Mouse (Mus musculus) urinary bladder, postnatal 4 days (tissue): ENCODE data around the gene Irf4.

Experiments
- DNase-seq, 2 experiments: peaks; one replicate each; pipeline ENCODE4 v3.0.0; 2021 to 2022; ENCODE audit warnings: low spot score in 2 of 2

Irf4 gene

DNA sequence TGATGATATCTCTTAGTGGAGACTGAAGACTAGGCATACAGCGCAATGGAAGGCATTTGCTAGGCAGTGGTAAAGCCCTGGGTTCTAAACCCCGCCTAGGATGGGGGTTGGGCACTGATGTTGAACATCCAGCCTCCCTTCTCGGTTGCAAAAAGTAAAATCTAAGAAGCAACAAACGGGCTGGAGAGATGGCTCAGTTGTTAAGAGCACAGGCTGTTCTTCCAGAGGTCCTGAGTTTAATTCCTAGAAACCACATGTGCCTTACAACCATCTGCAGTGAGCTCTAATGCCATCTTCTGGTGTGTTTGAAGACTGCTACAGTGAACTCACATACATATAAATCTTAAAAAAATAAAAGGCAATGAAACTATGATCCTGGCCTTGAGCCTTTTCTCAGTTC, 13.2 kb downstream of the Irf4 start:
- peak in 1 of 2 experiments; percentile 22 for DNase-seq

DNA sequence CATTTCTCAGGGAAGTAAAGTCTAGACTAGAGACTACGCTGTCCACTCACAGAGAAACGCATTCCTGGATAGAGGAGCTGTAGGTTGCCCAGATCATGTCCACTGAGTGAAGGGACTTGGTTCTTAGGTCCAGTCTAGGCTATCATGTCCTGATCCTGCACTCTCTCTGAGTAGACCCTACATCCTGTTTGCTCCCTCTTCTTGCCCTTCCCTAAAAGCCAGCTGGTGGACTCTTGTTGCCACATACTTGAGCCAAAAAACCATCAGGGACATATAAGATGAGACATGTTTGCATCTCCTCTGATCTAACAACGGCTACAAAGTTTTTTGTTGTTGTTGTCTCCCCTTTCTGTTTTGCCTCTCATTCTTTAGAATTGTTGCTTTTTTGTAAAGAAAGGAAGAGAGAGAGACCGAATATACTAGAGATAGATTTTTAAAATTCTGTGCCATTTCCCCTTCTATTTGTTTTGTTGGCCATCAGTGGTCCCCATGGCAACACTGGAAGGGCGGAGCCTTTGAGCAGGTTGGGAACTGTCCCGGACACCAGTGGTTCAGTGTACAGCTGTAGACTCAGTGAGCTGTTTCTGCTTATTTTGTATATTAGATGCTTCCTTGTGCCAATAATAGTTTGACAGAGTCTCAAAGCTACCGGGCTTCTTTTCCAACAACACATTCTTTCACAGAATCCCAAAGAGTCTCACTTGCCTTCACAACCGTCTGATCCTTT, 15.2 kb downstream of the Irf4 start:
- peak in 1 of 2 experiments; percentile 59 for DNase-seq

DNA sequence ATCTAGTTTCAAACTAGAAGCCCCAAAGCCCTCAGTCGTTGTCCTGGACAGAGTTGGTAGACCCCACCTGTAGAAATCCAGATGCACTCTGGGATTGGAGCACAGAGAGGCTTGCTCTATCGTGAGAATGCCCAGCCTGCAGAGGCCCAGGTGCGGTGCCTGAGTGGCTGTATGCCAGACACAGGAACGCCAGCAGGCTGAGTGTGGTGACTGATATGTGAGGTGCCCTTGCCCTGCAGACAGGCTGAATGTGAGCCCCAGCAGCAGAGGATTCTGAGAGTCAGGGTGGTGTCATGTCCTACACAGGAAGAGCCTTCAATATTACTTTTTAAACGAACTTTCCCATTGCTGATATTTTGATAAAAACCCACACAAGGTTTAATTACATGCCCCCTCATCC, 16.9 kb downstream of the Irf4 start:
- peak in 1 of 2 experiments; percentile 49 for DNase-seq

DNA sequence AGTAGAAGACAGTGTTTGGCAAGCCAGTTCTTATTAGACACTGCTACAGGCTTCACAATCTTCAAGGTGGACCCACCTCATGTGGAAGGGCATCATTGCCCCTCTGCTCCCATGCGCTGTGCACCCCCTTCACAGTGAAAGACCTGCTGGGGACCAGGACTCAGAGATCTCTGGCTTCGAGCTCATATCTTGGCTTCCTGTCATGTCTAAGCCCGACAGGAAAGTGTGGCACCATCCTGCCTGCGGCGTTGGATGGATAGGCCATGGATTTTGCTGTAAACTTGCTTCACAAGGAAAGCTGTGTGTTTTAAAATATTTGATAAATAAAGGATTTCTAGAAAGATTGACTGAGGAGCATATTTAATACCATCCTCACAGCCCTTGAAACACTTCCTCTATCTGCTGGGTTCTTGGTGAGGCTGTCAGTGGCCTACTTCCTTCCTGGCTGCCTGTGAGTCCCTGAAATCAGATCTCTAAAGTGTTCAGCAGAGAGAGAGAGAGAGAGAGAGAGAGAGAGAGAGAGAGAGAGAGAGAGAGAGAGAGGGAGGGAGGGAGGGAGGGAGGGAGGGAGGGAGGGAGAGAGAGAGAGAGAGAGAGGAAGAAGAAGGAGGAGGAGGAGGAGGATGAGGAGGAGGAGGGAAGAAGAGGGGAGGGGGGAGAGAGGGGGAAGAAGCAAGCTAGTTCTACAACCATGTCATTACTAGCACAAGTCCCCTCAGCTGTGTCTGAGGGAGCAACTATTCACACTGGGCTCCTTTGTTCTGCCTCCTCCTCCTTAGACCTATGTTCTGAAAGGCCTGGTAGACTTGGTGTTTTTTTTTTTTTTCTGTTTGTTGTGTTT, 17.8 kb downstream of the Irf4 start:
- DNase-seq: peak in 1 of 2 experiments; percentile 50

DNA sequence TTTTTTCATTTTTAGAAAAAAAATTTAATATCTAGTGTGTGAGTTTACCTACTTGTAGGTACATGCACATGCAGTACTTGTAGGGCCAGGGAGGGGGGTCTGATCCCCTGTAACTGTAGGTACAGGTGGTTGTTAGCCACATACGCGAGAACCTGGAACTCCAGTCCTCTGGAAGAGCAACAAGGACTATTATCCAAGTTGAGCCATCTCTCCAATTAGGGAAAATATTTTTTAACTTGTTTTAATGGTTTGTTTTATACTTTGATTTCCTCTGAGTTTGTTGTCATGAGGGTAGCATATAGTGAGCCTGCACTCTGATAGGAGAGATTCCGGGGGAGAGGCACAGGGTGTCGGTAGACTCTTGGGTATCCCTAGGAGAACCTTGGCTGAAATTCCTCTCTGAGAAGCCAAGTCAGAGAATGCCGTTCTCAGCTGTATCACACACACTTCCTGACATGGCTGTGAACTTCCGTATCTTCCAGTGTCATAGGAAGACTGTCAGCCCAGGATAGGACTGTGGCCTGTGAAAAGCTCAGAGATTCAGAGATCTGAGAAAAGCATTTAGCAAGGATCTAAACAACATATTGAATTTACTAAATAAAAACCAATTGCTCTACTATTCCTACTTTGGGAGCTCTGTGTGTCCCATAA, 18.6 kb downstream of the Irf4 start:
- DNase-seq: peak in 1 of 2 experiments; percentile 36

DNA sequence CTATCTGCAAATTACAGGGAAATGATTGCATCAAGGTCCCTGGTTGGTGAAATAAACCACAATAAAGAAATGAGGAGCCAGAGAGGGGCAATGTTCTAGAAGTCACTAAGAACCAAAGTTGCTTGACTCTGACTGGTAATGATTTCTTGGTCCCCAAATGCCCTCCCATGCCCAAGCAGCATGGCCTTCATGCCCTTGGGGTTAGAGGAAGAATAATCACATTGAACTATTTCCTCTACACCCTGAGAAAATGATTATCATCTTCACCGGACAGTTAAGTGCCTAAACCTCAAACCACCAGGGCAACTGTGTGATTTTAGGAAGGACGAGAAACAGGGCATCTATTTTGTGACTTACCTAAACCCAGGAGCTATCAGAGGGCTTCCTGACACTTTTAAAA, 27.0 kb downstream of the Irf4 start:
- no peak for DNase-seq

DNA sequence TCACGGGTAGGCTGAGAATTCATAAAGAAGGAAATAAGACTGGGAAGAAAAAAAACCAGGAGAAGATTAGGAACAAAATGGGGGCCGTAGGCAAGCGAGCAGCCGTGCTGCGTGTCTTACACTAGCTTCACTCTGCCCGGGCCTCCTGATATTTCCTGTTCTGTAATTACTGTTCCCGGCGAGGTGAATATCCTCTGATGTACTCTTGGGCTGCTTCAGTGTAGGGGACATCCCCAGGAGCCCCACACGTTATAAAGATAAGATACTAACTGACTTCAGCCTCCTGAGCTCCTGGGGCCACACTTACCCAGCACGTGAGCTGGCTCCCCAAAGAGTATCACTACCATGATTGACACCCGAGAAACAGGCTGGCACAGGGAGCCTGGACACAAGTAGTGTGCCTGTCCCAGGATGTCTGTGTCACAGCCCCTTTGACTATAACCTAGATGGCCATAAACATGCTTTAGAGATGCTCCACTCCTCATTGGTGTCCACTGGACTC, 28.7 kb downstream of the Irf4 start:
- DNase-seq: no peak

DNA sequence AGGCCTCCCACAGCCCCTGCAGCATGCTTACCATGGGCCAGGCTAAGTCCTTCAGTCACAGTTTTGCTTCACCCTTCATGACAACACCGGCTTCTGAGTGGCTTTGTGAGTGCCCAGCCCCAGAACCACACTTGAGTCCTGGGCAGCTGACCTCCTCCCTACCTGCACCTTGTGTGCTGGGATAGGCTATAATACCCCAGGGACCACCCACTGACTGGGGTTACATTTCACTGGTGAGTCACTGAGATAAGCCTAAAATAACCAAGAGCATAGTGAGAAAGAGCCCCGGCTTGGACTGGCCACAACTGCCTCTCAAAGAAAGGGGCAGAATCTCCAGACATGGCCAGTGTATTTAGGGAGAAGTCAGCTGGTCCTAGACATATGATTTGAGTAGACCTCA, 32.9 kb downstream of the Irf4 start:
- no peak for DNase-seq

DNA sequence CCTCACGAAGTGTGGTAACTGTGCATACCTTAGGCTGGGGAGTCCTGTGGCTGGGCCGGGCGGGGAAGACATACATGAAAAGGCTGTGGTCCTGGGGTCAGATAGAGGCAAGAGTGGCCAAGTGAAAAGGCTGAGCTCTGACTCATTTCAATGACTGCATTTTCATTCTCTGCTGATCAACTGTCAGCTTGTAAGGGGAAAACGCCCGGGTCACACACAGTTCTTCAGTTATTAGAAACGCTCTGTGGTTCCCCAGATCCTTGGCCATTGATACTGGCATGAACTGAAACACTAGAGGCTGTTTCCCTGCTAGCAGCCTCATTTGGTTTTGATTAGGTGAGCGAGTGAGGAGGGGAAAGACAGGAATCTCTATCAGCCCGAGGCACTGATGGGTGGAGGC, 33.4 kb downstream of the Irf4 start:
- DNase-seq: no peak

DNA sequence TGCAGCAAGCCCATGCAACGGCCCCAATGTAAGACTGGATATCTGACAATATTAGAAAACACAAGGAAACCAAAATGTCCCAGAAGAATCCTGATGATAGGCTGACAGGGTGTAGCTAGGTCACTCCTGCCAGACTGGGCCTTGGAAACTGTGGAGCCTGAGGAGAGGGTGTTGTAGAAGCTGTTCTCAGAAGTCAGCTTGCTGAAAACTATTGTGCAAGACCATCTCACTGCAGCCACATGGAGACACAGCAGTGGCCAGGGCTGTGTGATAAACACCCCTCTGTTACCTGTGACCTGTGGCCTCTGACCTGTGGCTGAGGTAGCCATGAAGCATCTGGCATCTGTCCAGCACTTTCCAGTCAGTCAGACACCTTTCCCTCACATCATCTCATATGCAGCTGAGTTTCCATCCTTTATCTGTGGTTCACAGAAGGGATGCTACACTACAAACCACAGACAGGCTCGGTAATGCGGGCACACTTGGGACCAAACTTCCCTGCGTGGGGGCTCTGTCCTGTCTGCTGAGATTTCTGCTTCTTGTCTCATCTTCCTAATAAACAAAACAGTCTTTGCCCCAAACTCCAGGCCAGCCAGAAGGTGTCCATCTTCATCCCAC, 36.5 kb downstream of the Irf4 start:
- DNase-seq: no peak

DNA sequence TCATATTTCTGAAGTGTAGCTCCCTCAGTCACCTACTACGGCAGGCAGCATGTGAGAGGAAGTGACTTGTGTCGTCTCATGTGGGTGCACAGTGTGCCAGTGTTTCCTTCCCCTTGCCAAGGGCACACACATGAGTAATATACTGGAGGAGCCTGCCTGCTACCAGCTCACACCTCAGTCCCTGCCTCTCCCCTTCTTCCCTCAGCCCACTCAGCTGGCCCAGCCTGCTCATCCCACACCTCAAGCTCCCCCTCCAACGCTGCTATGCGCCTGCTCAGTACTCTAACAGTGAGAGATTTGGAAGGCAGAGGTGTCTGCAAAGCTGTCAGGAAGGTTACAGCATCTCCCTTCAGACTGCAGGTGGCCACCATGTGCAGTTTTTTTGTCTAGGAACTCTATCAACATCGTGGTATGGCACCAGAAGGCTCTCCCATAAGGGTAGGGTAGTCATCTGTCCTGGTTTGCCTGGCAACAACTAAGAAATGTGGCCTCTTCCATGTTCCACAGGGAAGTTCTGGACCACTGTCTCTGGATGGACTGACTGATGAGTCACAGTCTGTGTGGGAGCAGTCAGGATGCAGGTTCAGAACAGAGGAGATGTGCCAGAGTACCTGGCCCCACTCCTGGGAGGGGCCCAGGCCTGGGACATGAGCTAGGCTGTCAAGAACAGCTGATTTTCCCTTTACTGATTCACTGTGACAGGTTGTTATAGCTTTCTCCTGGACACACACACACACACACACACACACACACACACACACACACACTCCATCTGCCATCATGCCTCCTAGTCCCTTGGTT, 37.4 kb downstream of the Irf4 start:
- DNase-seq: no peak

DNA sequence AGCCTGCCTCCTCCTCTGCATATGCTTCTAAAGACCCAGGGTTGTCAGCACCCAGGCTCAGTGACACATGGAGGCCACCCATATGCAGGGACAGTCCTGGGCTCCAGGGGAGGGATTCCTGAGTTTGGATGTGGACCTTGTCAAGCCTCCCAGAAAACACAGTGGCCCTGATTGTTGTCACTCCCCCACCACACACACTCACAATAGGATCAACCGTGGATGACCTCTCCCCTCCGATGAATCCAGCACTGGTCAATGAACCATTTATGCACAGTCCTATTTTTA, 38.0 kb downstream of the Irf4 start:
- DNase-seq: no peak

DNA sequence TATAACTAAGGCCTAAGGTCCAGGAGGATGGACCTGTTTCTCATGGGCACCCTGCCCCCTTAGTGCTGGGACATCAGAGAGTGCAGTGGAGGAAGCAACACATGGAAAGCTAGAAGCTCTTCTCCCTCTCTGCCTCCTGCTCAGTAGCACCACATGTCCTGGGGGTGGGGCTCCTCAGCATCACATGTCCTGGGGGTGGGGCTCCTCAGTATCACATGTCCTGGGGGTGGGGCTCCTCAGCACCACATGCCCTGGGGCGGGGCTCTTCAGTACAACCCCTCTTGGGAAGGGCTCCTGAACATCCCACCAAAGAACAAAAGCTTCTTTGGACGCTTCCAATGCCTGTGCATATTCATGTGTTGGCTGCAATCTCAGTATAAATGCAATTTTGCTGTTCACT, 38.5 kb downstream of the Irf4 start:
- DNase-seq: no peak

DNA sequence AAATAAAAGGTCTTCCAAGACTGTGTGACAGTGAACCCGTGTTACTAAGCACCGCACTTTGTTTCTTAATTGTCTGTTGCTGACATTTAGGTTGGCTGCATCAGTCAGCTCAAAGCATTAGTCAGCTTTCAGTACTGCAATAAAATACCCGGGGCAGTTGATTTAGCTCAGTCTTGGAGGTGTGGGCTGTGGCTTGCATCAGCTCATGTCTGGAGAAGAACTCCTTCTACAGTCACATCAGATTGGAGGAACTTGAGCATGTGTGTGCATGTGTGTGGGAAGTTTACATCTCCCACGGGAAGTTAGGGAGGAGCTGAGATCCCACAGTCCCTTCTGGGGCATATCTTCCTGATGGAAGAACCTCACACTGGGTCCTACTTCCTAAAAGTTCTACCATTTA, 38.9 kb downstream of the Irf4 start:
- no peak for DNase-seq

DNA sequence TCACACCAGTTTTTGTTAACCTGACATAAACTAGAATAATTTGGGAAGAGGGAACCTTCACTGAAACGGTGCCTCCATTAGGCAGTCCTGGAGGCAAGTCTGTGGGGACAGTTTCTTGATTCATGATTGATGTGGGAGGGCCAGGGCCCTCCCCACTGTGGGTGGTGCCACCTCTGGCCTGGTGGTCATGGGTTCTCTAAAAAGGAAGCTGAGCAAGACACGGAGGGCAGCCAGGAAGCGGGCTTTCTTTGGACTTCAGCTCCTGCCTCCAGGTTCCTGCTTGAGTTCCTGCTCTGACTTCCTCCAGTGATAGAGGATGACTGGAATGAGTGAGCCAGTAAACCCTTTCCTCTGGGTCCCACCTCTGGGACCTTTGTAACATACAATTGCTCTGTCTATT, 39.4 kb downstream of the Irf4 start:
- DNase-seq: peak in 1 of 2 experiments; percentile 50

DNA sequence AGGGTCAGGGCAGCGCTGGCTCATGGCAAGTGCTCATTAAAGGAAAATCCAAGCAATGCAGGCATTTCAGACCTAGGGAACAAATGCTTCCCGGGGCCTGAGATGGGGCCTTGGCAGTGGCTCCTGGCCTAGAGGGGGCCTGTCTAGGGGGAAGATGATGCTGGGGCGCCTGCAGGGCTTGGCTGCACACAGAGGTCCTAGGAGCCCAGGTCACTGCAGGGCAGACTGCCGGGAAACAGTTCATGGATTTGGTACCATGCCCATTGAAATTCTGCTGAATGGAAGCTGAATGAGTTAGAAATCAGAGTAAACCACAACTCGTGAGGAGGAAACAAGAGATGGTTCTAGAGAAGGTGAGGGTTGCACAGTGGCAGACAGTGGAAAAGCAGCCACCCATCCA, 41.0 kb downstream of the Irf4 start:
- peak in 1 of 2 experiments; percentile 50 for DNase-seq

DNA sequence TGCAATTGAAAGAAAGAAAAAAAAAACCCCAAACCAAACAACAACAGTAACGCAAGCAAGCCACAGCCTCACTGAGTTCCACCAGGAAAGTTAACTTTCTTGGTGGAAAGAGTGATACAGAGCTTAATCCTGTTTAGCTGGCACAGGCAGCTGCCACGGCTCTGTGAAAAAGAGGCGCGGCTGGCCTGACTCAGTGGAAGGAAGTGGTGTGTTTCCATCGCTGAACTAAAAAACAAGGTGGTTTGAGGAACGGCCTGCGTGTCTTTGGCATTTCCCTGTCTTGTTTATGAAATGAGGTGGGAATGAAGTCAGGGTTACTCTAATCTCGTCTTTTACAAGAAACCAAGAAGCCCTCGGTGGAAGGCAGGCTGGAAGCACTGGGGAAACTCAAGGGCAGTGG, 43.3 kb downstream of the Irf4 start:
- DNase-seq: peak in 1 of 2 experiments; percentile 45

DNA sequence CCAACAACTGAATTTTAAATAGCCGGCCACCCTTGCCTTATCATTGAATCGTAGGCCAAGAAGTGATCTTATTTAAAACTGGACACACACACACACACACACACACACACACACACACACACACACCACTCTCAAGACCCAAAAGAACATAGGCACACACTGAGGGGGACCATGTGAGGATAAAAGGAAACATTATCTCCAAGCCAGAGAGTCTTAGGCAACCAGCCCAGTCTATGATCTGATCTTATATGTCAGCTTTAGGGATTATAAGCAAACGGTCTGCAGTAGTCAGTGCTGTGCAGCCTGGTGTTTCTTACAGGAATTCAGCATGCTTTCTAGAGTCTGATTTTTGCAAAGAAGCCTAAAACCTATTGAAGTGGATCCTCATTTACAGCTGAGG, 43.7 kb downstream of the Irf4 start:
- DNase-seq: no peak

DNA sequence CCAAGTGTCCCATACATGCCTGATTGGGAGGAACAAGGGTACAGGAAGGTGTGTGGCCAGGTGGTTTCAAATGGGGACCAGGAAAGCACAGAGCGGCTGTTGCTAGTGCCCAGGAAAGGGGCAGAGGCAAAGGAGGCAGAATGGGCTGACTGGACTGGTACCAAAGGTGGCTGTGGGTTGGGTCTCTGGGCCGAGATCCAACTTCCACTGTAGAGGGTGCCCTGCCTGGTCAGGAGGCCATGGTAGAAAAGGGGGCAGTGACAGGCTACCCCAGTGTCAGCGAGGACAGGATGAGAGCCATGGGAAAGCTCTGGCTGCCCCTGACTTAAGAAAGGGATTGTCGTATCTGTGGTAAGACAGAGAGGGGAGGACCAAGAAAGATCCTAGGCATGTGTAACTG, 44.2 kb downstream of the Irf4 start:
- peak in 1 of 2 experiments; percentile 56 for DNase-seq

DNA sequence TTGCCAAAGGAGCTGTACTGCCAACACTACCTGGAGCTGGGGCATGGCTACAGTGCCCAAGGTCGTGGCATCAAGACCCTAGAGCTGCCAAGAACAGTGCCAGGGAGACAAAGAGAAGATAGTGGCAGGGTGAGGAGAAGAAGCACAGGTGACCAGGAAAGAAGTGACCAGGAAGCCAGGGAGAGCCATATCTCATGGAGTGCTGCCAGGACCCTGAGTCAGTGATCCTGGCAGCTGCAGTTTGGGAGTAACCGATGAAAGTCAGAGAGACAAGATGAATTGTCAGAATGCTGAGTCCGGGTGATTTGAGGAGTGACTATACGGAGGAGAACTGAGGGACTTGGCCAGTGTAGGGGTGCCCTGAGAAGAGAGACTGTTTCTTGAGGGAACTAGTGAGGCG, 44.6 kb downstream of the Irf4 start:
- no peak for DNase-seq

DNA sequence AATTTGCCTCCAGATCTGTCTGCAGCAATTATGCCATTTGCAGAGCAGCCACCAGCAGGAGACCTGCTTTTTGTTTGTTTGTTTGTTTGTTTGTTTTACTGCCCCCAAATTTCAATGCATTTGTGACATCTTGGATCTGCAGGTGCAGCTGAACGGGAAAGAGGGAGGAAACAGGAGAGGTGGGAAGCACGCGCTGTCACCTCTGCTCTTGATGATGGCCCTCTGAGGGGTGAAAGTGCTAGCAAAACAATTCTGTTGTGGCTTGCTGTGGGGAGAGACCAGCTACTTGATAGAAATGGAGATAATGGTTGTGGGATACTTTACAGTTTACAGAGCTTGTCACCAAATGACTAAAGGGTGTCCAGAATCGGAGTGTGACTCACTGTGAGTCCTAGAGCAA, 46.9 kb downstream of the Irf4 start:
- no peak for DNase-seq
